Mouse (Mus musculus): Measurements from ENCODE around the gene Vmn1r118. TPM values are rescaled to one million over a fixed set of nuclear protein-coding genes. Genes with fewer than 3 reads are reported as not detected.
"Not testable (repeated sequence)": the region's sequence is repeated elsewhere in the genome, so short reads cannot be mapped to it uniquely, and the experiment has no call there.

Vmn1r118 gene
- not detected for total RNA-seq (2022)

DNA sequence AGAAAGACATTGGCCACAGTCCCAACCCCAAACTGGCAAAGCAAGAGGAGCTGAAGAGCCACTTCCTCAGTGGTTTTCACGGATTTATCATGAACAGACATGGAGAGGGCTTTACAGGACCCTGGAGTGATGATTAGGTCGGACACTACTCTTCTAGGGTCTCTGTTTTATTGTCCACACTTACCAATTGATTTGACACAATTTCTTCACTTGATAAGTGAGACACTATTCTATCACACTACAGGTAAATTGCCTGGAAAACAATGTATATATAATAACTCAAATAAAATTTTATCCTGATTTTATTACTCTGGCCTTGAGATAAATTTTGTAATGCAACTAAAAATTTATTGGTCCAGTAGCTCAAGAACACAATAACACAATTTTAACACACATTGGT, at the start of gene Vmn1r118:
Gene Vmn1r118, minus strand, starts transcription at position 101 of the 400 bp plus-strand sequence.
- not testable (repeated sequence) for DNase-seq (ENCODE audit: low spot score in 2 of 2)

DNA sequence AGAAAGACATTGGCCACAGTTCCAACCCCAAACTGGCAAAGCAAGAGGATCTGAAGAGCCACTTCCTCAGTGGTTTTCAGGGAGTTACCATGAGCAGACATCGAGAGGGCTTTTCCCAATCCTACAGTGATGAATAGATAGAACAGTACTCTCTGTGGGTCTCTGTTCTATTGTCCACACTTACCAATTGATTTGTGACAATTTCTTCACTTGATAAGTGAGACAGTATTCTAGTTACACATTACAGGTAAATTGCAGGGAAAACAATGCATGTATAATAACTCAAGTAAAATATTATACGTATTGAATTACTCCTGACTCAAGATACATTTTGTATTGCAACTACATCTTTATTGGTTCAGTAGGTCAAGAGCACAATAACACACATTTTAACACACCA, 28.1 kb downstream of the Vmn1r118 start, which contains the start of gene Vmn1r117:
Gene Vmn1r117, minus strand, starts transcription at position 101 of the 400 bp plus-strand sequence.
- DNase-seq (ENCODE audit: low spot score in 2 of 2), result not testable (repeated sequence)

DNA sequence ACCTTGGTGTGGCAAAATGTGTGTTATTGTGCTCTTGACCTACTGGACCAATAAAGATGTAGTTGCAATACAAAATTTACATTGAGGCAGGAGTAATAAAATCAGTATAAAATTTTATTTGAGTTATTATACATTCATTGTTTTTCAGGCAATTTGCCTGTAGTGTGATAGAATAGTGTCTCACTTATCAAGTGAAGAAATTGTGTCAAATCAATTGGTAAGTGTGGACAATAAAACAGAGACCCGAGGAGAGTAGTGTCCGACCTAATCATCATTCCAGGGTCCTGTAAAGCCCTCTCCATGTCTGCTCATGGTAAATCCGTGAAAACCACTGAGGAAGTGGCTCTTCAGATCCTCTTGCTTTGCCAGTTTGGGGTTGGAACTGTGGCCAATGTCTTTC, 40.2 kb downstream of the Vmn1r118 start, which contains the start of gene Vmn1r116:
Gene Vmn1r116, plus strand, starts transcription at position 301 of the 400 bp plus-strand sequence.
- not testable (repeated sequence) for DNase-seq (ENCODE audit: low spot score in 2 of 2)

Other genes with a start within 250 kb of the Vmn1r118 start
- gene Vmn1r107, start 243.4 kb downstream of the Vmn1r118 start, total RNA-seq (2022), result not detected
- not detected for gene Vmn1r111, start 209.1 kb downstream of the Vmn1r118 start, total RNA-seq (2022)
- gene Gm10668, start 181.7 kb downstream of the Vmn1r118 start, total RNA-seq (2022), result not detected
- not detected for gene Vmn1r112, start 141.2 kb downstream of the Vmn1r118 start, total RNA-seq (2022)
- gene Vmn1r113, start 125.1 kb downstream of the Vmn1r118 start, total RNA-seq (2022), result not detected
- gene Vmn1r114, start 100.2 kb downstream of the Vmn1r118 start, total RNA-seq (2022), result not detected
- not detected for gene Vmn1r115, start 67.4 kb downstream of the Vmn1r118 start, total RNA-seq (2022)
- not detected for gene Vmn1r116, start 40.1 kb downstream of the Vmn1r118 start, total RNA-seq (2022)
- gene Vmn1r117, start 28.2 kb downstream of the Vmn1r118 start, total RNA-seq (2022), result not detected
- gene Vmn1r119, start 100.1 kb upstream of the Vmn1r118 start, total RNA-seq (2022), result not detected
- not detected for gene Vmn1r120, start 141.4 kb upstream of the Vmn1r118 start, total RNA-seq (2022)
- not detected for gene Vmn1r121, start 186.2 kb upstream of the Vmn1r118 start, total RNA-seq (2022)
- gene Vmn1r122, start 221.8 kb upstream of the Vmn1r118 start, total RNA-seq (2022), result not detected
- gene Vmn1r123, start 249.8 kb upstream of the Vmn1r118 start, total RNA-seq (2022), result not detected

Data from layer of hippocampus, adult 8-10 months (tissue).